Mouse (Mus musculus) ES-E14 (cell line): Measurements from ENCODE around the gene Vps52.

Source experiments
- HCFC1 ChIP-seq: IDR thresholded peaks from 2 replicates; pipeline ENCODE4 v1.6.1; 2012; ENCODE audit warnings: low read length, inconsistent platforms, borderline replicate concordance; ENCODE audit not compliant: insufficient read depth
- MAFK ChIP-seq: IDR thresholded peaks from 2 replicates; pipeline ENCODE4 v1.6.1; 2014; ENCODE audit warnings: mild to moderate bottlenecking, low read depth, low read length, inconsistent platforms; ENCODE audit not compliant: insufficient read depth
- ZC3H11A ChIP-seq: IDR thresholded peaks from 2 replicates; pipeline ENCODE4 v1.6.1; 2012; ENCODE audit warnings: low read depth, mild to moderate bottlenecking, inconsistent platforms, low read length, borderline replicate concordance
- ZNF384 ChIP-seq: IDR thresholded peaks from 2 replicates; pipeline ENCODE4 v1.6.1; 2012; ENCODE audit warnings: low read depth, low read length, inconsistent platforms

GRCm38 (mm10) chr17:33913264-33913663 lies 42.3 kb upstream of the Vps52 start:
- TF ChIP-seq ZC3H11A (no peak), HCFC1 (no peak), ZNF384 (no peak), MAFK (no peak)
